9 mouse cellular contexts compared by ENCODE assay signal in genomic region chr2:119172862-119173576, GRCm38 (mm10). TPM values are rescaled to one million over a fixed set of nuclear protein-coding genes. Genes with fewer than 3 reads are reported as not detected.
A peak's percentile ranks its signal among the peaks of the same experiment; 100 is the strongest.
DNase-seq lines count a peak whose midpoint lies in the region; ATAC-seq lines count a peak whose summit lies in the region.
"Had no signal": no experiment of that assay in that cellular context is flagged by ENCODE, and none has a peak within 500 bp of the region (broad histone marks: within the 10 kb centered on the region; RNA-seq: fewer than 3 reads in every experiment).

No protein-coding gene starts in this region.

- peak overlapping the region; percentile 71 for H3K9ac ChIP-seq in heart, embryonic 13.5 days
- 0 out of 2 replicates have a peak overlapping the region, but pooled peaks have one; percentile 8 for H3K9ac ChIP-seq in kidney, embryonic 15.5 days

- peak overlapping the region; percentile 56 for H3K4me2 ChIP-seq in heart, embryonic 13.5 days
- peak overlapping the region; percentile 43 for H3K4me2 ChIP-seq in kidney, embryonic 15.5 days

- H3K36me3 ChIP-seq in heart, embryonic 13.5 days: peaks cover 17% of the 10 kb centered on the region
- H3K36me3 ChIP-seq in kidney, embryonic 15.5 days: peaks cover 12% of the 10 kb centered on the region

- H3K27me3 ChIP-seq in heart, embryonic 13.5 days (replicated peaks): peaks cover 23% of the 10 kb centered on the region
- peaks cover 3% of the 10 kb centered on the region for H3K27me3 ChIP-seq in kidney, embryonic 15.5 days

- 8% methylated on average over 13 of the region's 13 CpGs for WGBS in heart, embryonic 13.5 days
- WGBS in kidney, embryonic 15.5 days: 9% methylated on average over 13 of the region's 13 CpGs

- ATAC-seq in heart, embryonic 13.5 days (ENCODE audit: extremely low read depth, insufficient number of reproducible peaks, low FRiP score, low TSS enrichment): peak; percentile 38; the same call in 1 of the 2 replicates
- peak; percentile 43 for ATAC-seq in kidney, embryonic 15.5 days (replicated peaks; ENCODE audit: low FRiP score)

- peaks cover 36% of the 10 kb centered on the region for H3K4me1 ChIP-seq in heart, embryonic 13.5 days
- H3K4me1 ChIP-seq in kidney, embryonic 15.5 days: peaks cover 45% of the 10 kb centered on the region

- H3K4me3 ChIP-seq in heart, embryonic 13.5 days: peak overlapping the region; percentile 10; the same call in 1 of the 2 replicates
- H3K4me3 ChIP-seq in kidney, embryonic 15.5 days (replicated peaks): no peak overlapping the region
- H3K4me3 ChIP-seq: layer of hippocampus, adult 2 months had no signal

- no peaks in the 10 kb centered on the region for H3K9me3 ChIP-seq in heart, embryonic 13.5 days
- H3K9me3 ChIP-seq in kidney, embryonic 15.5 days (replicated peaks): no peaks in the 10 kb centered on the region

- DNase-seq in right cerebral cortex, postnatal 10 days (ENCODE audit: low spot score in 2 of 2): peak; percentile 53 to 56
- no peak for DNase-seq in right cerebral cortex, adult 2 months (ENCODE audit: low spot score in 2 of 2)
- DNase-seq in embryo, embryonic 9.5 days (ENCODE audit: extremely low spot score): peak; percentile 49
- peak; percentile 90 for DNase-seq in lung, postnatal 10 days
- DNase-seq in spleen, postnatal 36 days (ENCODE audit: low spot score in 2 of 2): peak; percentile 24 to 46
- DNase-seq in natural killer cell, adult 2 months (ENCODE audit: low spot score in 2 of 2): no peak

- H3K27ac ChIP-seq in heart, embryonic 13.5 days (replicated peaks): peak overlapping the region; percentile 49
- peak overlapping the region; percentile 81 for H3K27ac ChIP-seq in kidney, embryonic 15.5 days
- H3K27ac ChIP-seq: layer of hippocampus, adult 2 months had no signal

RNA-seq across cellular contexts. Expression of gene Gm14137, which starts 1.3 kb away (rescaled TPM):
- polyA plus RNA-seq in heart, embryonic 13.5 days (2015; fragmentation: Nextera tagmentation; extraction: Ambion mirVana): 0.37 and 0.44 TPM in 2 replicates
- polyA plus RNA-seq in kidney, embryonic 15.5 days (2015; fragmentation: Nextera tagmentation; extraction: Ambion mirVana): 0.73 and 0.81 TPM in 2 replicates

RNA-seq across cellular contexts. Expression of gene Gchfr, which starts 5.4 kb away (rescaled TPM):
- polyA plus RNA-seq in heart, embryonic 13.5 days (2015; fragmentation: Nextera tagmentation; extraction: Ambion mirVana): 5.3 and 7.9 TPM in 2 replicates
- 32.0 and 36.9 TPM in 2 replicates for polyA plus RNA-seq in kidney, embryonic 15.5 days (2015; fragmentation: Nextera tagmentation; extraction: Ambion mirVana)

RNA-seq across cellular contexts. Expression of gene Rmdn3, which starts 16.2 kb away (rescaled TPM):
- 23.3 and 26.6 TPM in 2 replicates for polyA plus RNA-seq in heart, embryonic 13.5 days (2015; fragmentation: Nextera tagmentation; extraction: Ambion mirVana)
- 43.2 and 46.8 TPM in 2 replicates for polyA plus RNA-seq in kidney, embryonic 15.5 days (2015; fragmentation: Nextera tagmentation; extraction: Ambion mirVana)

RNA-seq across cellular contexts. Expression of gene Zfyve19, which starts 35.4 kb away (rescaled TPM):
- 29.5 and 35.0 TPM in 2 replicates for polyA plus RNA-seq in heart, embryonic 13.5 days (2015; fragmentation: Nextera tagmentation; extraction: Ambion mirVana)
- polyA plus RNA-seq in kidney, embryonic 15.5 days (2015; fragmentation: Nextera tagmentation; extraction: Ambion mirVana): 51.8 and 55.4 TPM in 2 replicates

RNA-seq across cellular contexts. Expression of gene Dnajc17, which starts 35.6 kb away (rescaled TPM):
- 11.3 and 11.9 TPM in 2 replicates for polyA plus RNA-seq in heart, embryonic 13.5 days (2015; fragmentation: Nextera tagmentation; extraction: Ambion mirVana)
- 18.6 and 21.9 TPM in 2 replicates for polyA plus RNA-seq in kidney, embryonic 15.5 days (2015; fragmentation: Nextera tagmentation; extraction: Ambion mirVana)

Comparison
In these comparisons a context has a peak if more than half of its experiments do, and no peak if none do; other contexts are left out.
1. DNase-seq: peak in right cerebral cortex, postnatal 10 days (2 of 2), embryo, embryonic 9.5 days (single experiment), lung, postnatal 10 days (single experiment) and spleen, postnatal 36 days (2 of 2); none in right cerebral cortex, adult 2 months (0 of 2) and natural killer cell, adult 2 months (0 of 2).